Mouse (Mus musculus): Measurements from ENCODE around the gene Preb. TPM values are rescaled to one million over a fixed set of nuclear protein-coding genes. Genes with fewer than 3 reads are reported as not detected.

Preb gene
- polyA plus RNA-seq, 1 experiment from 2014 or later, result 120 TPM

GRCm38 (mm10) chr5:30951706-30952105, 8.5 kb downstream of the Preb start:
- ATAC-seq (ENCODE audit: low read depth), result no peak
- Histone ChIP-seq H3K36me3 (peaks cover 45% of the 10 kb centered on the region), H3K9ac (no peak overlapping the region), H3K4me1 (replicated peaks) (peaks cover 19% of the 10 kb centered on the region), H3K4me2 (no peak overlapping the region), H3K27me3 (no peaks in the 10 kb centered on the region), H3K9me3 (no peaks in the 10 kb centered on the region), H3K27ac (replicated peaks) (no peak overlapping the region), H3K4me3 (no peak overlapping the region)
- 86% methylated on average over 6 of the region's 6 CpGs for WGBS

GRCm38 (mm10) chr5:30950922-30951321, 9.2 kb downstream of the Preb start:
- Histone ChIP-seq H3K9me3 (no peaks in the 10 kb centered on the region), H3K27me3 (no peaks in the 10 kb centered on the region), H3K4me2 (no peak overlapping the region), H3K27ac (replicated peaks) (no peak overlapping the region), H3K4me1 (replicated peaks) (peaks cover 19% of the 10 kb centered on the region), H3K9ac (no peak overlapping the region), H3K4me3 (no peak overlapping the region; the same call in 1 of the 2 replicates), H3K36me3 (peaks cover 43% of the 10 kb centered on the region)
- 94% methylated on average over 2 of the region's 2 CpGs for WGBS
- no peak for ATAC-seq (ENCODE audit: low read depth)

GRCm38 (mm10) chr5:30950451-30950850, 9.7 kb downstream of the Preb start:
- H3K9me3 ChIP-seq, result no peaks in the 10 kb centered on the region
- peaks cover 38% of the 10 kb centered on the region for H3K36me3 ChIP-seq
- no peaks in the 10 kb centered on the region for H3K27me3 ChIP-seq
- peak overlapping the region; percentile 68 for H3K9ac ChIP-seq
- 57% methylated on average over 4 of the region's 4 CpGs for WGBS
- H3K4me3 ChIP-seq, result peak overlapping the region; percentile 53
- no peak; the same call in 1 of the 2 replicates for ATAC-seq (ENCODE audit: low read depth)
- peaks cover 19% of the 10 kb centered on the region for H3K4me1 ChIP-seq (replicated peaks)
- peak overlapping the region; percentile 68; the same call in 1 of the 2 replicates for H3K27ac ChIP-seq (replicated peaks)
- peak overlapping the region; percentile 77 for H3K4me2 ChIP-seq

GRCm38 (mm10) chr5:30949654-30950326, 10.4 kb downstream of the Preb start:
- H3K27me3 ChIP-seq, result 0 out of 2 replicates have a peak, but pooled peaks cover 4% of the 10 kb centered on the region
- peak overlapping the region; percentile 68 for H3K9ac ChIP-seq
- H3K36me3 ChIP-seq, result peaks cover 32% of the 10 kb centered on the region
- ATAC-seq (ENCODE audit: low read depth), result peak; percentile 90
- no peaks in the 10 kb centered on the region for H3K9me3 ChIP-seq
- under 1% methylated on average over 31 of the region's 31 CpGs for WGBS
- peak overlapping the region; percentile 68 for H3K27ac ChIP-seq (replicated peaks)
- peak overlapping the region; percentile 53 for H3K4me3 ChIP-seq
- peak overlapping the region; percentile 77 for H3K4me2 ChIP-seq
- H3K4me1 ChIP-seq (replicated peaks), result peaks cover 24% of the 10 kb centered on the region

- no peak overlapping the region for H3K4me2 ChIP-seq
- no peak for ATAC-seq (ENCODE audit: low read depth)
- peaks cover 20% of the 10 kb centered on the region for H3K36me3 ChIP-seq
- H3K27ac ChIP-seq (replicated peaks), result no peak overlapping the region
- H3K9ac ChIP-seq, result no peak overlapping the region
- H3K9me3 ChIP-seq, result no peaks in the 10 kb centered on the region
- WGBS, result 87% methylated on average over 5 of the region's 5 CpGs
- H3K27me3 ChIP-seq, result 0 out of 2 replicates have a peak, but pooled peaks cover 5% of the 10 kb centered on the region
- peaks cover 25% of the 10 kb centered on the region for H3K4me1 ChIP-seq (replicated peaks)
- H3K4me3 ChIP-seq, result no peak overlapping the region
Measured at GRCm38 (mm10) chr5:30948620-30949019, 11.5 kb downstream of the Preb start.

- Histone ChIP-seq H3K27me3 (0 out of 2 replicates have a peak, but pooled peaks cover 5% of the 10 kb centered on the region), H3K36me3 (no peaks in the 10 kb centered on the region), H3K4me3 (peak within 1 kb of the TSS; percentile 55), H3K9ac (peak within 1 kb of the TSS; percentile 75), H3K4me2 (peak within 1 kb of the TSS; percentile 81), H3K9me3 (no peaks in the 10 kb centered on the region), H3K4me1 (replicated peaks) (peaks cover 17% of the 10 kb centered on the region), H3K27ac (replicated peaks) (0 out of 2 replicates have a peak within 1 kb of the TSS, but pooled peaks have one; percentile 9)
- ATAC-seq (ENCODE audit: low read depth), result peak; percentile 44
- WGBS, result 4% methylated on average over 44 of the region's 44 CpGs
Measured at GRCm38 (mm10) chr5:30944956-30945781, 15.0 kb downstream of the Preb start, which contains the start of gene Cgref1. Gene Cgref1 (minus strand): TSS chr5:30945591.

GRCm38 (mm10) chr5:30944344-30944743, 15.8 kb downstream of the Preb start:
- Histone ChIP-seq H3K27me3 (0 out of 2 replicates have a peak, but pooled peaks cover 5% of the 10 kb centered on the region), H3K9ac (no peak overlapping the region), H3K27ac (replicated peaks) (no peak overlapping the region), H3K4me1 (replicated peaks) (peaks cover 10% of the 10 kb centered on the region), H3K36me3 (no peaks in the 10 kb centered on the region), H3K4me3 (peak overlapping the region; percentile 55; the same call in 1 of the 2 replicates), H3K4me2 (peak overlapping the region; percentile 81), H3K9me3 (no peaks in the 10 kb centered on the region)
- no peak for ATAC-seq (ENCODE audit: low read depth)
- WGBS, result 91% methylated on average over 6 of the region's 6 CpGs

DNA sequence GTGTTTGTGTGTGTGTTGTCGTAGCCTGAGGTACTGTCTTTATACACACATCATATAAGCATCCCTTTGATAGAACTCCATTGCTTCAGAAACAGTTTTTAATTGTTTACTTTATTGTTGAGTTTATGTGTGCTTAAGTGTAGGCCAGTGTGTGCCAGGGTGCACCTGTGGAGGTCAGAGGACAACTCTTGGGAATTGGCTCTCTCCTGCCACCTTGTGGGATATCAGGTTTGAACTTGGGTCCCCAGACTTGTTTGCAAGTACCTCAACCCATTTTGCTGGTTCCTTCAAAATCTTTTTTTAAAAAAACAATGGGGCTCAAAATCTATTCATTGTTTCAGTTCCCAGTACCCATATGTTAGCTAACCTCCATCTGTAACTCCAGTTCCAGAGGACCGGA, 17.2 kb downstream of the Preb start:
- WGBS, result 98% methylated on average over 2 of the region's 2 CpGs
- no peaks in the 10 kb centered on the region for H3K36me3 ChIP-seq
- no peaks in the 10 kb centered on the region for H3K9me3 ChIP-seq
- H3K27me3 ChIP-seq, result 0 out of 2 replicates have a peak, but pooled peaks cover 5% of the 10 kb centered on the region
- H3K9ac ChIP-seq, result no peak overlapping the region
- no peak overlapping the region for H3K4me2 ChIP-seq
- H3K4me1 ChIP-seq (replicated peaks), result peaks cover 6% of the 10 kb centered on the region
- no peak for ATAC-seq (ENCODE audit: low read depth)
- no peak overlapping the region for H3K4me3 ChIP-seq
- no peak overlapping the region for H3K27ac ChIP-seq (replicated peaks)

DNA sequence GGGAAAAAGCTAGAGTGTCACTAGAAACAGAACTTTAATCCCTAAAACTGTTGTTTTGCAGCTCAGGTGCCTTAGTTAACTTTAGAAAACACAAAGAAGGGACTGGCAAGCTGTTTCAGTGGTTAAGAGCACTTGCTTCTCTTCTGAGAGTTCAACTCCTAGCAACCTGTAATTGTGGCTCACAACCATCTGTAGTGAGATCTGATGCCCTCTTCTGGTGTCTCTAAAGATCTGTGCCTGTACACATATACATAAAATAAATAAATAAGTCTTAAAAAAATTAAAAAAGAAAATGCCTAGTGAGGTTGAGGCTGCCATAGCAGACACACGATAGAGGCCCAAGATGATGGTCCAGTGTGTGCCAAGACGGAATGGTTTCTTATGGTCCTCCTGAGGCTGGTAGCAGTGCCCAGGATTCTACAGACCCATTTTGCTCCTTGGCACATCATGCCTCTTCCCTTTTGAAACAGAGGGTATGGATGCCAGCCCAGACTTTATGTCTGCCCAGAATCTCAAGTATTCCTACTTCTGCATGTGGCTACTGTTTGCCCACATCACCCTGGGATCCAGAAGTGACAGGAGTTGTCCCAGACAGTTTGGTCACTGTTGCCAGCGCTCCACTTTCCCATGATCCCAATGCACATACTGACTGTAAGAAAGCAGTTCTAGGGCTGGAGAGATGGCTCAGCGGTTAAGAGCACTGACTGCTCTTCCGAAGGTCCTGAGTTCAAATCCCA, 25.3 kb downstream of the Preb start:
- Histone ChIP-seq H3K27me3 (no peaks in the 10 kb centered on the region), H3K36me3 (no peaks in the 10 kb centered on the region), H3K27ac (replicated peaks) (no peak overlapping the region), H3K9ac (no peak overlapping the region), H3K9me3 (no peaks in the 10 kb centered on the region), H3K4me2 (no peak overlapping the region), H3K4me1 (replicated peaks) (no peaks in the 10 kb centered on the region), H3K4me3 (no peak overlapping the region)
- 92% methylated on average over 5 of the region's 5 CpGs for WGBS
- ATAC-seq (ENCODE audit: low read depth), result no peak

DNA sequence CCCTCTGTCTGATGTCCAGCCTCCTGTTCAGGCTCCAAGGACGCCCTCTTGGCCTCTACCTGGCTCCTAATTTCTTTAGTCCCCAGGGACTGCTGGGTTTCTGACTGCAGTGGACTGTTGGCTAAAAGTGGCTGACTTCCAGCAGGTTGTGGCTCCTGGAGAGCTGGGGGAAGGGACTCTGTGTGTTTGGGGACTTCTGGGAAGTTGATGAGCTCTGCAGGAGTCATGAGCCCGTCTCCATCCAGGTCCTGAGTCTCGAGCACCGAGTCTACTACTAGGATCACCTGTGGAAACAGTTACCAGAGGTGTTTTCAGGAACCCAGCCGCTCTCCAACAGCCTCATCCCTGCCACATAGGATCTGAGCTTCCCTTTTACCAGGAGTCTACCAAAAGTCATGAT, 26.5 kb downstream of the Preb start:
- Histone ChIP-seq H3K9ac (no peak overlapping the region), H3K4me3 (no peak overlapping the region), H3K27me3 (no peaks in the 10 kb centered on the region), H3K4me1 (replicated peaks) (no peaks in the 10 kb centered on the region), H3K27ac (replicated peaks) (no peak overlapping the region), H3K9me3 (no peaks in the 10 kb centered on the region), H3K4me2 (no peak overlapping the region), H3K36me3 (no peaks in the 10 kb centered on the region)
- 74% methylated on average over 5 of the region's 5 CpGs for WGBS
- no peak for ATAC-seq (ENCODE audit: low read depth)

GRCm38 (mm10) chr5:30931378-30931777, 28.8 kb downstream of the Preb start:
- H3K9me3 ChIP-seq, result no peaks in the 10 kb centered on the region
- H3K27ac ChIP-seq (replicated peaks), result no peak overlapping the region
- no peaks in the 10 kb centered on the region for H3K4me1 ChIP-seq (replicated peaks)
- no peak overlapping the region for H3K4me2 ChIP-seq
- 83% methylated on average over 4 of the region's 4 CpGs for WGBS
- no peak overlapping the region for H3K4me3 ChIP-seq
- no peak overlapping the region for H3K9ac ChIP-seq
- no peaks in the 10 kb centered on the region for H3K27me3 ChIP-seq
- H3K36me3 ChIP-seq, result no peaks in the 10 kb centered on the region
- ATAC-seq (ENCODE audit: low read depth), result no peak

Data from neural tube, embryonic 13.5 days (tissue).